Mouse (Mus musculus) brain, adult 10 weeks (tissue): Measurements from ENCODE around the gene Mymx. TPM values are rescaled to one million over a fixed set of nuclear protein-coding genes. Genes with fewer than 3 reads are reported as not detected.

Experiments used
- polyA plus RNA-seq: library from polyadenylated mRNA; stranded (reverse); fragments of 350-450 nt; fragmentation: Illumina TruSeq; extraction: RNeasy Lipid Tissue Mini Kit (QIAGEN cat#74804); gene quantifications from one replicate; pipeline ENCODE4 v1.2.3, GENCODE M21; 2015; ENCODE audit warnings: low read depth, low replicate concordance

Gene Mymx
- not detected for polyA plus RNA-seq

GRCm38 (mm10) chr17:45601877-45602304 is at the start of gene Mymx:
TSS of gene Mymx (minus strand) at chr17:45602102.

DNA sequence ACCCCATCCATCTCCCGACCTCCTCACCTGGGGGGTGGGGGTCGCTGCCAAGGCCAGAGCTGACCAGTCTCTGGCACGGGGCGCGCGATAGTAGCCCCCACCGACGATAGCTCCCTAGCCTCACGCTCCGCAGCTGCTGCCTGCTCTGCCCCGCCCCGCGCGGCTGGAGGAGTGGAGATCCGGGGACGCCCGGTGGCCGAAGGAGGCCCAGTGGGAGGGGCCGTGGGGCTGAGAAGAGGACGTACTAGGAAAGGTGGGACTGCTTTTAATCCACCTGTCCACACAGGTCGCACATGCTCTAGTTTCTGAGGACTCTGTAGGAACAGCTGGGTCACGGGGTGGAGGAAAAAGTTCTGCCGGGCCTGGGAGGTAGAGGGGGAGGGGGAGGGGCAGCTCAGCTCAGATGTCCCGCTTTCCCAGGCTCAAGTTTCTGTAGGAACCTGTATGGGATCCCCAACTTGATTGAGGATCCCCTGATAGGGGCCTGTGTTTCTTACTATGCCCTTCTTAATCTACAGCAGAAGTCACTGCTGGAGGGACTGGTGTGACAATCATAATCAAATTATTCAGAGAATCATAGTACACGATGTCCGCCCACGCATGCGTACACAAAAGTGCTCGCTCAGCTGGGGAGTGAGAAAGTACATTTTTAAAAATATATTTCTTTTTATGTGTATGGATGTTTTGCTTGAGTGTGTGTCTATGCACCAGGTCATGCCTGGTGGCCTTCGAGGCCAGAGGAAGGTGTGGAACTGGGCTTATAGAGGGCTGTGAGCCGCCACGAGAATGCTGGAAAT is 2.3 kb downstream of the Mymx start, which contains the start of gene Slc29a1:
Slc29a1 (minus strand) TSS at position 161 of the 797 bp plus-strand sequence.

GRCm38 (mm10) chr17:45573087-45573779 is 28.7 kb downstream of the Mymx start, which contains the start of gene Hsp90ab1:
TSS of gene Hsp90ab1 (minus strand) at chr17:45573271.

GRCm38 (mm10) chr17:45563655-45564530 is 38.0 kb downstream of the Mymx start, which contains the start of gene Slc35b2:
TSS of gene Slc35b2 (plus strand) at chr17:45563874.

DNA sequence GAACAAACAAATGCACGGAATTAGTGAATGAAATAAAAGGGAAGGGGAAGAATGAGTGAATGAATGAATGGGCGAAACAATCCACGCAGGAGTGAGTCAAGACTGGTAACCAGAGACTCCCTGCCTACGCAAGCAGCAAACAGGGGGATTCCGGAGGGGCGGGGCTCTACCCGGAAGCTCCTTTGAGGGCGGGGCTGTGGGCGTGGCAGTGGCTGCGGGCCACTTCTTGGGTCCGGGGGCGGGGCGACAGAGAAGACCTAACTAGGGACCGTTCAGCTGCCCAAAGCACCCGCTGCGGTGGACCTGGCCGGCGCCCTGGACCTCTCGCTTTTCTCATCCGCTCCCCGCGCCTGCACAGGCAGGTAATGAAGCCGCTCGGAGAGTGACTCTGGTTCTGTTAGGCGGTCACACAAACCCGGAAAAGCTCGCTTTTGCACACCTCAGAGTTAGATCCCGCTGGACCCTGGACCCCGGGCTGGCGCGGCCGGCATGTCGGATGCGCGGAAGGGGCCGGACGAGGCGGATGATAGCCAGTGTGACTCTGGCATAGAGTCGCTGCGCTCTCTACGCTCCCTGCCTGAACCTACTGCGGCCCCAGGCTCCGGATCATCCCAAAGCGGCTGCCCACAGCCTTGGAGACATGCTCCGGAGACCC is 46.3 kb downstream of the Mymx start, which contains the start of gene Nfkbie:
Nfkbie (plus strand) TSS at position 252 of the 655 bp plus-strand sequence.

Other genes starting within 250 kb of the Mymx start
- 48.2 TPM for gene Cdc5l, start 168.4 kb downstream of the Mymx start, polyA plus RNA-seq
- 3.8 TPM for gene Spats1, start 126.7 kb downstream of the Mymx start, polyA plus RNA-seq
- gene Aars2, start 95.3 kb downstream of the Mymx start, polyA plus RNA-seq, result 18.7 TPM
- 1.3 TPM for gene Tcte1, start 78.7 kb downstream of the Mymx start, polyA plus RNA-seq
- 63.3 TPM for gene Tmem151b, start 52.4 kb downstream of the Mymx start, polyA plus RNA-seq
- gene Nfkbie, start 46.4 kb downstream of the Mymx start, polyA plus RNA-seq, result 2.3 TPM
- gene Slc35b2, start 38.2 kb downstream of the Mymx start, polyA plus RNA-seq, result 43.5 TPM
- 1,536 TPM for gene Hsp90ab1, start 28.8 kb downstream of the Mymx start, polyA plus RNA-seq
- 33.4 TPM for gene Slc29a1, start 2.5 kb downstream of the Mymx start, polyA plus RNA-seq
- 0.16 TPM for gene Capn11, start 57.2 kb upstream of the Mymx start, polyA plus RNA-seq
- gene Mrpl14, start 84.2 kb upstream of the Mymx start, polyA plus RNA-seq, result 75.3 TPM
- gene Tmem63b, start 84.8 kb upstream of the Mymx start, polyA plus RNA-seq, result 110 TPM
- gene 1600014C23Rik, start 131.7 kb upstream of the Mymx start, polyA plus RNA-seq, result not detected